Mouse (Mus musculus): Measurements from ENCODE around the gene Klhl7. TPM values are rescaled to one million over a fixed set of nuclear protein-coding genes. Genes with fewer than 3 reads are reported as not detected.

Gene Klhl7
- polyA plus RNA-seq, 1 experiment from 2014 or later = 51.1 TPM

- Histone ChIP-seq H3K36me3 (peaks cover 10% of the 10 kb centered on the region), H3K4me1 (peaks cover 4% of the 10 kb centered on the region), H3K27me3 (ENCODE audit: low read depth, poor library complexity, severe bottlenecking) (no peaks in the 10 kb centered on the region), H3K9me3 (replicated peaks) (no peaks in the 10 kb centered on the region), H3K4me3 (no peak overlapping the region), H3K27ac (no peak overlapping the region)
- DNase-seq (ENCODE audit: low spot score) = no peak
- WGBS = 81% methylated on average over 2 of the region's 2 CpGs
Measured at GRCm38 (mm10) chr5:24103841-24104240, 3.4 kb downstream of the Klhl7 start.

- 92% methylated on average over 7 of the region's 7 CpGs for WGBS
Measured at GRCm38 (mm10) chr5:24107071-24107739, 6.8 kb downstream of the Klhl7 start.

DNA sequence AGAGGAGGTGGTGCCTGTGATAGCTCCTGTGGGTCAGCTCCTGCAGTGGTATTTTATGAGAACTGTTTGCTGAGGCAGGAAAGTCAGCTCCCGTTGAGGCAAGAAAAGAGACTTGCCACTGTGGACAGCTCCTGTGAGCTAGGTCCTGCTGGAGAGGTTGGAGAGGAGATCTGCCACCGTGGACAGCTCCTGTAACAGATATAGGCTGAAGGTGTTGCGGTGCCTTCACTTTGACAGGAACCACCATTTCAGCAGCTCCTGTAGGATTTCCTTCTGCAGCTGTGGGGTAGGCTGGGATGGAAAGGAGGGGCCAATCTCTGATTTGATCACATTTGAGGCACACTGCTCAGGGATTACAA is 7.3 kb downstream of the Klhl7 start:
- Histone ChIP-seq H3K4me3 (no peak overlapping the region), H3K27ac (no peak overlapping the region), H3K27me3 (ENCODE audit: low read depth, poor library complexity, severe bottlenecking) (no peaks in the 10 kb centered on the region), H3K36me3 (peaks cover 18% of the 10 kb centered on the region), H3K4me1 (no peaks in the 10 kb centered on the region), H3K9me3 (replicated peaks) (no peaks in the 10 kb centered on the region)
- no peak for DNase-seq (ENCODE audit: low spot score)
- 77% methylated on average over 3 of the region's 3 CpGs for WGBS

More at GRCm38 (mm10) chr5:24107071-24107739, 6.8 kb downstream of the Klhl7 start:
- no peak overlapping the region for H3K27ac ChIP-seq
- DNase-seq (ENCODE audit: low spot score) = no peak
- peaks cover 21% of the 10 kb centered on the region for H3K36me3 ChIP-seq
- H3K9me3 ChIP-seq (replicated peaks) = no peaks in the 10 kb centered on the region
- no peaks in the 10 kb centered on the region for H3K27me3 ChIP-seq (ENCODE audit: low read depth, poor library complexity, severe bottlenecking)
- H3K4me3 ChIP-seq = no peak overlapping the region
- H3K4me1 ChIP-seq = no peaks in the 10 kb centered on the region

GRCm38 (mm10) chr5:24110068-24110467 is 9.7 kb downstream of the Klhl7 start:
- peak; percentile 63 for DNase-seq (ENCODE audit: low spot score)
- no peak overlapping the region for H3K4me3 ChIP-seq
- no peaks in the 10 kb centered on the region for H3K4me1 ChIP-seq
- peaks cover 18% of the 10 kb centered on the region for H3K36me3 ChIP-seq
- H3K9me3 ChIP-seq (replicated peaks) = no peaks in the 10 kb centered on the region
- H3K27me3 ChIP-seq (ENCODE audit: low read depth, poor library complexity, severe bottlenecking) = no peaks in the 10 kb centered on the region
- H3K27ac ChIP-seq = no peak overlapping the region
- 84% methylated on average over 5 of the region's 5 CpGs for WGBS

DNA sequence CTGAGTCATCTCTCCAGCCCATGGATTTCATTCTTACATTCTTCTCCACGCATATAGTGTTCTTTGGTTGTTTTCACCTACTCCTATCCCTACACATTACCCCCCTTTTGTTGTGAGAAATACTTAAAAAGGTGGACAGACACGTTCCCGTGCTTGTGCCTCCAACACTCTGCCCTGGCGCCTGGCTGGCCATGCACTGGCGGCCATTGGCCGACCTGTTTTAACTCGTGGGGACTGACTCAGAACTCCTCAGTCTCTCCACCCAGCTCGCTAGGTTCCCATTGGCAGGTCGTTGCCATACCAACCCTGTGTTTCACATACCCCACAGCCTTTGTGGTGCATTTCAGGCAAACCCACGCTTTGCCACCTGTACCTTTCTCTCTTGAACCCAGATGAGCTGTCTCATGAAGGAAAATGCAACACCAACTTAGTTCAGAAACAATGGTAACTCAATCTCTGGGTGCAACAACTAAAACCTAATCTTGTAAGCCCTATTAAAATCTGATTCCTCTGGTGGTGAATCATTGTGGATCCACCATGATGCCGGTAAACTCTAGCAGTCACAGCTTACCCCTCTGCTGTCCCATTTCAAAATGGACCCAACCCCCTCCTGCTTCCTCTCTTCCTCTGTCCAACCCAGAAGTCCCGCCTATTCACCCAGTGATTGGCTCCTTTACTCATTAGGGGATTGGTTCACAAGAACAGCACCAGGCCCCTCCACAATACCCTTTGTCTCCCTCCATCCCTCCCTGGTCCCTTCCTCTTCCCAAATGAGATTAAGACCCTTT is 11.9 kb downstream of the Klhl7 start:
- Histone ChIP-seq H3K27ac (no peak overlapping the region), H3K36me3 (peaks cover 18% of the 10 kb centered on the region), H3K4me1 (no peaks in the 10 kb centered on the region), H3K4me3 (no peak overlapping the region), H3K9me3 (replicated peaks) (no peaks in the 10 kb centered on the region), H3K27me3 (ENCODE audit: low read depth, poor library complexity, severe bottlenecking) (no peaks in the 10 kb centered on the region)
- DNase-seq (ENCODE audit: low spot score) = no peak
- 82% methylated on average over 12 of the region's 12 CpGs for WGBS

DNA sequence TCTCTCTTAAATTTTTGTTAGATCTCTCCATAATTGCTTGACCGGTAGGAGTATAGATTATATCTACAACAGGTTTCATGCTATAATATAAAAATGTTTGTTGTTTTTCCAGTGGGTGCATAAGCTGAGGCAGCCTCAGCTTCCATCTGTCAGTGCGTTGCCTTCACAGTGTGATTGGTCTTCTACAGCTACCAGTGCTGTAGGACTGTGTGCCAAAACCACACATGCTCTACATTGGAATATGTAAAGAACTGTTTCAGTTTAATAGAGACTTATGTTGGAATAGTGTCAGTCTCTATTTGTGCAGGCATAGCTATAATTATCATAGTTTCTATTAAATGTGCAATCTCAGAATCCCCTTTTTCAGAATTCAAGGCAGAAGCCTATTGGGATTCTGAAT is 21.8 kb downstream of the Klhl7 start:
- Histone ChIP-seq H3K36me3 (peaks cover 7% of the 10 kb centered on the region), H3K27me3 (ENCODE audit: low read depth, poor library complexity, severe bottlenecking) (no peaks in the 10 kb centered on the region), H3K27ac (no peak overlapping the region), H3K4me1 (no peaks in the 10 kb centered on the region), H3K4me3 (no peak overlapping the region), H3K9me3 (replicated peaks) (no peaks in the 10 kb centered on the region)
- no peak for DNase-seq (ENCODE audit: low spot score)
- 96% methylated on average over 2 of the region's 2 CpGs for WGBS

GRCm38 (mm10) chr5:24124175-24124574 is 23.8 kb downstream of the Klhl7 start:
- 87% methylated on average over 1 of the region's 1 CpGs for WGBS
- DNase-seq (ENCODE audit: low spot score) = no peak
- no peaks in the 10 kb centered on the region for H3K27me3 ChIP-seq (ENCODE audit: low read depth, poor library complexity, severe bottlenecking)
- H3K9me3 ChIP-seq (replicated peaks) = no peaks in the 10 kb centered on the region
- 0 out of 2 replicates have a peak overlapping the region, but pooled peaks have one; percentile 7 for H3K27ac ChIP-seq
- no peak overlapping the region for H3K4me3 ChIP-seq
- peaks cover 6% of the 10 kb centered on the region; the same call in 1 of the 2 replicates for H3K36me3 ChIP-seq
- no peaks in the 10 kb centered on the region for H3K4me1 ChIP-seq

DNA sequence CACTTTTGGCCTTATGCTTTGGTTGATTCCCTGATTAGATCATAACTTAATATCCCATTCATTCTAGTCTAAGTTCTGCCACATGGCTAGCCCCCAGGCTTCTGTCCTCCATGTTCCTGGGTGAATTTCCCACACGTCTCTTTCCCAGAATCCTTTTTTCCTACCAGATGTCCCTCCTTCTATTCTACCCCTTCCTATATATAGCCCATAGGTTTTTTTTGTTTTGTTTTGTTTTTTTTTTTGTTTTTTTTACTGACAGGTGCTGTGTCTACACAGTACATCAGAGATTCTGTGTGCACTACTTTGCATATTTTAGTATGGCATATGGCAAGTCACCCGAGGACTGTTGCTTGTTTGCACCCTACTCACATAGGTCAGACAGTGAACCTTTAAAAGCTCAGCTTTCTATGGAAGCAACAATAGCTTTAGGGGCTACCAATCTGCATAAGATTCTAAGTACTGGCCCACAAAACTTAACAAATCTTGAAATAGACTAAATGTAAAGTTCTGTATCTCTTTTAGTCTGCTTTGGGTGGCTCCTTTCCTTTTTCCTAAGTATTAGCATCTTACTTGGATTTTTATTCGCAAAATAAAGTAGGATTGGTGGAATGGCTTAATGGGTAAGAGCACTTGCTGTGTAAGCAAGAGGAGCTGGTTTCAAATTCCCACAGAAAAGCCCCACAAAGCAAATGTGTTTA is 24.3 kb downstream of the Klhl7 start:
- 86% methylated on average over 3 of the region's 3 CpGs for WGBS
- Histone ChIP-seq H3K4me3 (no peak overlapping the region), H3K9me3 (replicated peaks) (no peaks in the 10 kb centered on the region), H3K36me3 (peaks cover 4% of the 10 kb centered on the region; the same call in 1 of the 2 replicates), H3K27ac (no peak overlapping the region), H3K27me3 (ENCODE audit: low read depth, poor library complexity, severe bottlenecking) (no peaks in the 10 kb centered on the region), H3K4me1 (no peaks in the 10 kb centered on the region)
- no peak for DNase-seq (ENCODE audit: low spot score)

- DNase-seq (ENCODE audit: low spot score) = no peak
- H3K36me3 ChIP-seq = peaks cover 9% of the 10 kb centered on the region
- no peak overlapping the region for H3K4me3 ChIP-seq
- WGBS = 74% methylated on average over 1 of the region's 1 CpGs
- no peak overlapping the region for H3K27ac ChIP-seq
- no peaks in the 10 kb centered on the region for H3K9me3 ChIP-seq (replicated peaks)
- no peaks in the 10 kb centered on the region for H3K27me3 ChIP-seq (ENCODE audit: low read depth, poor library complexity, severe bottlenecking)
- no peaks in the 10 kb centered on the region for H3K4me1 ChIP-seq
Measured at GRCm38 (mm10) chr5:24125910-24126636, 25.7 kb downstream of the Klhl7 start.

GRCm38 (mm10) chr5:24126967-24127366 is 26.6 kb downstream of the Klhl7 start:
- Histone ChIP-seq H3K27me3 (ENCODE audit: low read depth, poor library complexity, severe bottlenecking) (no peaks in the 10 kb centered on the region), H3K9me3 (replicated peaks) (no peaks in the 10 kb centered on the region), H3K4me3 (no peak overlapping the region), H3K4me1 (no peaks in the 10 kb centered on the region), H3K27ac (no peak overlapping the region), H3K36me3 (peaks cover 9% of the 10 kb centered on the region)
- 82% methylated on average over 4 of the region's 4 CpGs for WGBS
- no peak for DNase-seq (ENCODE audit: low spot score)

DNA sequence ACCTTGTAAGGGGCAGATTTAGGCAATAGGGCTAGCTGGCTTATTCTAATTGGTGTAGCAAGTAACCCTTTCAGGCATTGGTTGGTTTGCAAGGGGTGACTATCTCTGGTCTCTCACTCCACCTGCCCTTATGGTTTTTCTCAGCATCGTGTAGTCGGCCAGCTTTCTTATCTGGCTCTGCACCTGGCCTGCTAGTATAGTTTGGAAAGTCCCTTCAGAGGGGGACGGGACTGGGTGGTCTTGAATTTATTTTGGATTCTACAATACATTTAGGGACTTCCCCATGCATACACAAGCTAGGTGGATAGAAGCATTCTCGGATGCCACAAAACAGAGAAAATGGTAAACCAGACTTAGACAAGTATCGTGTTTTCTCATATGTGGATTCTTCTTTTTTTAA is 46.6 kb downstream of the Klhl7 start:
- H3K27ac ChIP-seq = no peak overlapping the region
- H3K4me1 ChIP-seq = no peaks in the 10 kb centered on the region
- peaks cover 77% of the 10 kb centered on the region for H3K36me3 ChIP-seq
- WGBS = 92% methylated on average over 5 of the region's 5 CpGs
- no peaks in the 10 kb centered on the region for H3K9me3 ChIP-seq (replicated peaks)
- H3K4me3 ChIP-seq = no peak overlapping the region
- DNase-seq (ENCODE audit: low spot score) = no peak
- no peaks in the 10 kb centered on the region for H3K27me3 ChIP-seq (ENCODE audit: low read depth, poor library complexity, severe bottlenecking)

DNA sequence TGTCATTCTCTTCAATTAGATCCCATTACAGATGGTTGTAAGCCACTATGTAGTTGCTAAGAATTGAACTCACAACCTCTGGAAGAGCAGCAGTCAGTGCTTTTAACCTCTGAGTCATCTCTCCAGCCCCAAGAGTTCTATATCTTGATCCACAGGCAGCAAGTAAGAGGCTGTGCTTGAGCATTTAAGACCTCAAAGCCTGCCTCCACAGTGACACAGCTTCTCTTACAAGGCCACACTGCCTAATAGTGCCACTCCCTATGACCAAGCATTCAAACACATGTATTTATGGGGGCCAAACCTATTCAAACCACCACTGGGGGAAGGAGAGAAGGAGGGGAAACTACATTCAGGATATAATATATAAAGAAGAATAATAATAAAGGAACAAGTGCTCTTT is 51.8 kb downstream of the Klhl7 start:
- H3K36me3 ChIP-seq = peaks cover 48% of the 10 kb centered on the region
- no peaks in the 10 kb centered on the region for H3K9me3 ChIP-seq (replicated peaks)
- no peak for DNase-seq (ENCODE audit: low spot score)

More for the DNA sequence above, 51.8 kb downstream of the Klhl7 start:
- no peaks in the 10 kb centered on the region for H3K4me1 ChIP-seq
- no peak overlapping the region for H3K27ac ChIP-seq
- H3K4me3 ChIP-seq = no peak overlapping the region
- no peaks in the 10 kb centered on the region for H3K27me3 ChIP-seq (ENCODE audit: low read depth, poor library complexity, severe bottlenecking)
